Mouse (Mus musculus) stomach, postnatal 0 days (tissue): ENCODE data around the gene Lsamp.

Source experiments
- CTCF ChIP-seq: IDR thresholded peaks from 2 replicates; pipeline ENCODE4 v1.5.1; 2016; ENCODE audit warnings: antibody characterized with exemption, low read depth, mild to moderate bottlenecking, moderate library complexity
- EP300 ChIP-seq: optimal IDR thresholded peaks from 2 replicates; pipeline ENCODE3; 2016; ENCODE audit warnings: antibody characterized with exemption

DNA sequence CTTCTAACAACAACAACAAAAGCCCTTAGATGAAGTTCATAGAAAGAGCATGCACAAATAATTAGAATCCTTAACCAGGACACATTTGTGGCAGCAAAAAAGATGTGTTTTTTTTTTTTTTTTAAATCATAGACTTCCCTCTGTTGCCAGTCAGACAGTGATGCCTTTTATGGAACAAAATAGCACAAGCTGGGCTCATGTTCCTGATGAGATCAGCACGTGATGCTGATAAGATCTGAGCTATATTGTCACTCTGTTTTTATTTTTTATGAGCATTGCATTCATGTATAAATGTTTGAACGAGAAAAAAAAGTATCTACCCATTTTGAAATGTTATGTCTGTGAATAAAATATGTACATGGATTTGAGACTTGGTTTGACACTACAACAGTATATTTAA, 2118.0 kb downstream of the Lsamp start:
- TF ChIP-seq CTCF (no peak), EP300 (no peak)
